Mouse (Mus musculus) liver, postnatal 0 days (tissue): ENCODE results near the gene Zfp428.

Source experiments
- CTCF ChIP-seq: sonication (generic); IDR thresholded peaks from 2 replicates; pipeline ENCODE4 v1.5.1; 2016; ENCODE audit warnings: antibody characterized with exemption, low read depth
- EP300 ChIP-seq: IDR thresholded peaks from 2 replicates; pipeline ENCODE4 v1.6.1; 2016; ENCODE audit warnings: antibody characterized with exemption, low read depth, mild to moderate bottlenecking

- TF ChIP-seq CTCF (no peak), EP300 (no peak)
Measured at GRCm38 (mm10) chr7:24517077-24517476, 10.3 kb downstream of the Zfp428 start.
